Mouse (Mus musculus) cerebellum, adult 9-10 months (tissue): ENCODE results near the gene Prr18.
"Not testable (repeated sequence)": the region's sequence is repeated elsewhere in the genome, so short reads cannot be mapped to it uniquely, and the experiment has no call there.

Experiments used
- DNase-seq: peaks from one replicate; pipeline ENCODE4 v3.0.0; 2022

Gene Prr18

GRCm38 (mm10) chr17:8337159-8337558 lies at the start of gene Prr18:
TSS of gene Prr18 (plus strand) at chr17:8337459.
- not testable (repeated sequence) for DNase-seq

- DNase-seq = no peak
These were observed 47.1 kb upstream of the Prr18 start for GRCm38 (mm10) chr17:8289993-8290679.

- no peak for DNase-seq
These were observed 46.5 kb upstream of the Prr18 start for GRCm38 (mm10) chr17:8290736-8291135.

GRCm38 (mm10) chr17:8295825-8296224 lies 41.4 kb upstream of the Prr18 start:
- DNase-seq = no peak

GRCm38 (mm10) chr17:8296313-8296844 lies 40.9 kb upstream of the Prr18 start:
- DNase-seq = no peak

GRCm38 (mm10) chr17:8297746-8298145 lies 39.5 kb upstream of the Prr18 start:
- no peak for DNase-seq

- DNase-seq = no peak
These were observed 39.0 kb upstream of the Prr18 start for GRCm38 (mm10) chr17:8298281-8298680.

GRCm38 (mm10) chr17:8299524-8299923 lies 37.7 kb upstream of the Prr18 start:
- no peak for DNase-seq

- no peak for DNase-seq
These were observed 35.7 kb upstream of the Prr18 start for GRCm38 (mm10) chr17:8301515-8301914.

GRCm38 (mm10) chr17:8302772-8303438 lies 34.4 kb upstream of the Prr18 start:
- no peak for DNase-seq

GRCm38 (mm10) chr17:8303671-8304070 lies 33.6 kb upstream of the Prr18 start:
- no peak for DNase-seq

GRCm38 (mm10) chr17:8305801-8306200 lies 31.5 kb upstream of the Prr18 start:
- DNase-seq = no peak

- DNase-seq = peak; percentile 98
These were observed 26.2 kb upstream of the Prr18 start, which contains the start of gene Sft2d1 for GRCm38 (mm10) chr17:8310838-8311614. TSS of gene Sft2d1 (plus strand) at chr17:8311102.

GRCm38 (mm10) chr17:8311751-8312150 lies 25.5 kb upstream of the Prr18 start:
- DNase-seq = no peak

- no peak for DNase-seq
These were observed 23.3 kb upstream of the Prr18 start for GRCm38 (mm10) chr17:8313976-8314375.

GRCm38 (mm10) chr17:8316251-8316650 lies 21.0 kb upstream of the Prr18 start:
- no peak for DNase-seq

- not testable (repeated sequence) for DNase-seq
These were observed 10.4 kb upstream of the Prr18 start for GRCm38 (mm10) chr17:8326877-8327276.

GRCm38 (mm10) chr17:8328511-8329174 lies 8.6 kb upstream of the Prr18 start:
- DNase-seq = no peak

GRCm38 (mm10) chr17:8330602-8331001 lies 6.7 kb upstream of the Prr18 start:
- no peak for DNase-seq

- DNase-seq = no peak
These were observed 2.6 kb downstream of the Prr18 start for GRCm38 (mm10) chr17:8339666-8340374.

- DNase-seq = peak; percentile 37
These were observed 3.4 kb downstream of the Prr18 start for GRCm38 (mm10) chr17:8340407-8341359.
